Mouse (Mus musculus): ENCODE measurements around the gene Lifr. TPM values are rescaled to one million over a fixed set of nuclear protein-coding genes. Genes with fewer than 3 reads are reported as not detected.

The Lifr gene
- polyA plus RNA-seq, 1 experiment: 101 TPM

DNA sequence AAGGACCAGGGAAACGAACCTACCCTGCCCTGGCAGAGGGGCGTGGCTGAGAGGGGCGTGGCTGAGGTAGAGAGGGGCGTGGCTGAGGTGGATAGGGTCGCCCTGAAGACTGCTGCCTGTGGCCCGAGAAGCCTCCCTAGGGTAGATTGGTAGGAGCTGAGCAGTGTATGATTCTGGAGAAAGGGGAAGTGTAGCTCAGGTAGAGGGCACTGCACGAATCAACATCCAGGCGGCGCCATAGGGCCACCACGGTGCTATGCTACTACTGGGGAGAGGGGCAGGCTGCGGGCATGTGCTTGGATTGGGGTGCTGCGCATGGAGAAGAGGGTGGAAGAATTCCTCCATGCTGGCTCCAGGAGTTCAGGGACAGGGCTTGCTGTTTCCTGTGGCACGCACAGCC lies 42.3 kb downstream of the Lifr start:
- H3K4me1 ChIP-seq (ENCODE audit: control insufficient read depth, insufficient read depth, low read length): peaks cover 25% of the 10 kb centered on the region
- no peak for DNase-seq
- H3K4me3 ChIP-seq (replicated peaks; ENCODE audit: extremely low read depth, low read depth, low read length): peak overlapping the region; percentile 7
- WGBS: 50% methylated on average over 13 of the region's 13 CpGs
- TF ChIP-seq CTCF (IDR thresholded peaks at IDR 0.05; ENCODE audit: insufficient read depth, low read length) (peak; percentile 43), POLR2A (IDR thresholded peaks at IDR 0.05; ENCODE audit: borderline replicate concordance, extremely low read depth, low read depth, low read length) (no peak)

GRCm38 (mm10) chr15:7134454-7135052 lies 44.1 kb downstream of the Lifr start:
- TF ChIP-seq POLR2A (IDR thresholded peaks at IDR 0.05; ENCODE audit: borderline replicate concordance, extremely low read depth, low read depth, low read length) (no peak), CTCF (IDR thresholded peaks at IDR 0.05; ENCODE audit: insufficient read depth, low read length) (no peak)
- Histone ChIP-seq H3K4me1 (ENCODE audit: control insufficient read depth, insufficient read depth, low read length) (peaks cover 25% of the 10 kb centered on the region), H3K4me3 (replicated peaks; ENCODE audit: extremely low read depth, low read depth, low read length) (no peak overlapping the region)
- 40% methylated on average over 11 of the region's 11 CpGs for WGBS
- DNase-seq: no peak

- DNase-seq: no peak
- Histone ChIP-seq H3K4me1 (ENCODE audit: control insufficient read depth, insufficient read depth, low read length) (peaks cover 29% of the 10 kb centered on the region), H3K4me3 (replicated peaks; ENCODE audit: extremely low read depth, low read depth, low read length) (no peak overlapping the region)
- TF ChIP-seq CTCF (IDR thresholded peaks at IDR 0.05; ENCODE audit: insufficient read depth, low read length) (no peak), POLR2A (IDR thresholded peaks at IDR 0.05; ENCODE audit: borderline replicate concordance, extremely low read depth, low read depth, low read length) (no peak)
- 56% methylated on average over 6 of the region's 6 CpGs for WGBS
Measured at GRCm38 (mm10) chr15:7135982-7136562, 45.7 kb downstream of the Lifr start.

- 51% methylated on average over 10 of the region's 10 CpGs for WGBS
- no peak overlapping the region for H3K4me3 ChIP-seq (replicated peaks; ENCODE audit: extremely low read depth, low read depth, low read length)
- H3K4me1 ChIP-seq (ENCODE audit: control insufficient read depth, insufficient read depth, low read length): peaks cover 34% of the 10 kb centered on the region
- no peak for TF ChIP-seq CTCF (IDR thresholded peaks at IDR 0.05; ENCODE audit: insufficient read depth, low read length)
- no peak for TF ChIP-seq POLR2A (IDR thresholded peaks at IDR 0.05; ENCODE audit: borderline replicate concordance, extremely low read depth, low read depth, low read length)
- DNase-seq: no peak
Measured at GRCm38 (mm10) chr15:7136912-7137311, 46.5 kb downstream of the Lifr start.

- DNase-seq: no peak
- 0 out of 2 replicates have a peak, but pooled peaks have one; percentile 7 for TF ChIP-seq POLR2A (IDR thresholded peaks at IDR 0.05; ENCODE audit: borderline replicate concordance, extremely low read depth, low read depth, low read length)
- TF ChIP-seq CTCF (IDR thresholded peaks at IDR 0.05; ENCODE audit: insufficient read depth, low read length): no peak
- WGBS: 46% methylated on average over 12 of the region's 12 CpGs
Measured at GRCm38 (mm10) chr15:7137607-7138006, 47.2 kb downstream of the Lifr start.

DNA sequence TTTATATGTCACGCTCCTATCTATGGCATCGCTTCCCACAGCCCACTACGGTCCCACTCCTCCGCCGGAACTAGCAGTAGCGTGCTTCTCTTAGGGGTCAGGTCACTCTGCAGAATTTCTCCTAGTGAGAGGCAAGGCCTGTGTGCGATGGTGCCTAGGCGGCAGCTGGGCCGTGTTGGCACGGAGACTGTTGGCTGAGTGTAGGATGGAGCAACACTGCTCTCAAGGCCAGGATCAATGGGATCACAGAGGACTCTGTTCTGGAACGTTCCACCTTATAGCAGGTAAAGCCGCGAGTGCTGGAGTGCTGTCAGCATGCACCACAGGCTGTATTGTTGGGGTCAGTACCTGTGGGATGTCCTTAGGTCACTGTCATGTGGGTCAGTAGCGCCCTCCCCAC lies 48.1 kb downstream of the Lifr start:
- peaks cover 28% of the 10 kb centered on the region for H3K4me1 ChIP-seq (ENCODE audit: control insufficient read depth, insufficient read depth, low read length)
- TF ChIP-seq POLR2A (IDR thresholded peaks at IDR 0.05; ENCODE audit: borderline replicate concordance, extremely low read depth, low read depth, low read length): no peak
- no peak for TF ChIP-seq CTCF (IDR thresholded peaks at IDR 0.05; ENCODE audit: insufficient read depth, low read length)
- no peak for DNase-seq
- no peak overlapping the region for H3K4me3 ChIP-seq (replicated peaks; ENCODE audit: extremely low read depth, low read depth, low read length)
- WGBS: 76% methylated on average over 14 of the region's 14 CpGs

More at GRCm38 (mm10) chr15:7137607-7138006, 47.2 kb downstream of the Lifr start:
- Histone ChIP-seq H3K4me1 (ENCODE audit: control insufficient read depth, insufficient read depth, low read length) (peaks cover 32% of the 10 kb centered on the region), H3K4me3 (replicated peaks; ENCODE audit: extremely low read depth, low read depth, low read length) (no peak overlapping the region)

DNA sequence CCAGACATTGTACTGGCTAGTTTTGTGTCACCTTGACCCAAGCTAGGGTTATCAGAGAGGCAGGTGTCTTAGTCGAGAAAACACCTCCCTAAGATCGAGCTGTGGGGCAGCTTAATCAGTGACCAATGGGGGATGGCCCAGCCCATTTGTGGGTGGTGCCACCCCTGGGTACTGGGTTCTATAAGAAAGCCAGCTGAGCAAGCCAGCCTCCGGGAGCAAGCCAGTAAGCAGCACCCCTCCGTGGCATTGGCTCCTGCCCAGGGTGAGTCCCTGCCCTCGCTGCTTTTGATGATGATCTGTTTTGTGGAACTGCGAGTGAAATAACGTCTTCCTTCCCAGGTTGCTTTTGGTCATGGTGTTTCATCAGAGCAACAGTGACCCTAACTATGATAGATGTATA lies 49.9 kb downstream of the Lifr start:
- DNase-seq: no peak
- TF ChIP-seq CTCF (IDR thresholded peaks at IDR 0.05; ENCODE audit: insufficient read depth, low read length) (no peak), POLR2A (IDR thresholded peaks at IDR 0.05; ENCODE audit: borderline replicate concordance, extremely low read depth, low read depth, low read length) (no peak)
- Histone ChIP-seq H3K4me1 (ENCODE audit: control insufficient read depth, insufficient read depth, low read length) (peaks cover 34% of the 10 kb centered on the region), H3K4me3 (replicated peaks; ENCODE audit: extremely low read depth, low read depth, low read length) (no peak overlapping the region)
- WGBS: 62% methylated on average over 7 of the region's 7 CpGs

- no peak for TF ChIP-seq CTCF (IDR thresholded peaks at IDR 0.05; ENCODE audit: insufficient read depth, low read length)
- no peak for TF ChIP-seq POLR2A (IDR thresholded peaks at IDR 0.05; ENCODE audit: borderline replicate concordance, extremely low read depth, low read depth, low read length)
- Histone ChIP-seq H3K4me1 (ENCODE audit: control insufficient read depth, insufficient read depth, low read length) (peaks cover 34% of the 10 kb centered on the region), H3K4me3 (replicated peaks; ENCODE audit: extremely low read depth, low read depth, low read length) (peak overlapping the region; percentile 28)
- no peak for DNase-seq
- 51% methylated on average over 13 of the region's 13 CpGs for WGBS
Measured at GRCm38 (mm10) chr15:7141246-7141645, 50.8 kb downstream of the Lifr start.

DNA sequence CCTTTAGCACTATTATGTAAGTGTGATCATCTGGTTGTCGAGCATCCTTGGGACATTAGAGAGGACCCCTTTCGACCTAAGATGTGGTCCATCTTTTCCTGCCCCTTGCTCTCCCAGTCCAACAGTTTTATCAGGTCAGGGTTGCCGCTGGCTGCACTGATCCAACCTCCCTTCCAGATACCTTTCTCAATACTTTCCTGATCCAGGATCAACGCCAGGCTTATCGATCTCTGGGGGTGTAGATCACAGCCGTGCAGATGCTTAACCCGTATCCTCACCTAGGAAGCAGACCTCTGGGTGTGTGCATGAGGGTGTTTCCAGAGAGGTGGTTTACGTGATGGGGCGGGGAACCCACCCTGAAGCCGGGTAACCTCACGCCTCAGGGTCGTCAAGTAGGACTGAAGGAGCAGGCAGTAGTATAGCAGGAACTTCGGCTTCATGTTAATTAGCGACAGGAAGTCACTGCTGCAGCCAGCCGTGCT lies 53.3 kb downstream of the Lifr start:
- Histone ChIP-seq H3K4me3 (replicated peaks; ENCODE audit: extremely low read depth, low read depth, low read length) (no peak overlapping the region), H3K4me1 (ENCODE audit: control insufficient read depth, insufficient read depth, low read length) (peaks cover 34% of the 10 kb centered on the region)
- no peak for DNase-seq
- TF ChIP-seq POLR2A (IDR thresholded peaks at IDR 0.05; ENCODE audit: borderline replicate concordance, extremely low read depth, low read depth, low read length) (no peak), CTCF (IDR thresholded peaks at IDR 0.05; ENCODE audit: insufficient read depth, low read length) (no peak)
- WGBS: 51% methylated on average over 15 of the region's 15 CpGs

DNA sequence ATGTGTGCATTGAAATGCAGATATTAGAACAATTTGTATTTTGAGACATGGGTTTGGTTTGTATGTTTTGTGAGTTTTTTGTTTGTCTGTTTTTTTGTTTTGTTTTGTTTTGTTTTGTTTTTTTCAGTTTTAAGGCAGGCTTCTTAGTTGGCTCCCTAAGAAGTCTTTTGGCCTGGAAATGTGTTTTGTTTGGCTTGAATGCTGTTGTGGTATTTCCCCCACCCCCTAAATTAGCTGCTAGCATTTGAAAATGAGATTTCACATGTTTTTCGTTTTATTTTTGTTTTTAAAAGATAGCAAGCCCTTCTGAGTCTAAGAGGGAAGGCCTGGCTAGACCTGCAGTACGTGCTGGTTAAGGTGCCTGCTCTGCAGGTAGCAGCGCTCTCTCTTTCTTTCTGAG lies 54.1 kb downstream of the Lifr start:
- H3K4me3 ChIP-seq (replicated peaks; ENCODE audit: extremely low read depth, low read depth, low read length): no peak overlapping the region
- peaks cover 34% of the 10 kb centered on the region for H3K4me1 ChIP-seq (ENCODE audit: control insufficient read depth, insufficient read depth, low read length)
- no peak for TF ChIP-seq CTCF (IDR thresholded peaks at IDR 0.05; ENCODE audit: insufficient read depth, low read length)
- no peak for TF ChIP-seq POLR2A (IDR thresholded peaks at IDR 0.05; ENCODE audit: borderline replicate concordance, extremely low read depth, low read depth, low read length)
- no peak for DNase-seq
- 38% methylated on average over 3 of the region's 3 CpGs for WGBS
